Mouse (Mus musculus) cerebellum, adult 11-12 months (tissue): ENCODE data around the gene Prkd3.
A peak's percentile ranks its signal among the peaks of the same experiment; 100 is the strongest.

Experiments used
- DNase-seq: peaks from one replicate; pipeline ENCODE4 v3.0.0; 2022

The Prkd3 gene

GRCm38 (mm10) chr17:78935857-78936256 is 84.8 kb downstream of the Prkd3 start:
- DNase-seq: no peak

- DNase-seq: no peak
Observed at GRCm38 (mm10) chr17:78917696-78918095, 102.9 kb downstream of the Prkd3 start.

GRCm38 (mm10) chr17:78916899-78917298 is 103.7 kb downstream of the Prkd3 start:
- no peak for DNase-seq

GRCm38 (mm10) chr17:78916369-78916813 is 104.2 kb downstream of the Prkd3 start, which contains the start of gene Cebpzos:
Gene Cebpzos, plus strand, starts transcription at chr17:78916500.
- peak; percentile 94 for DNase-seq

GRCm38 (mm10) chr17:78915772-78916171 is 104.8 kb downstream of the Prkd3 start:
- DNase-seq: no peak

- DNase-seq: no peak
Observed at GRCm38 (mm10) chr17:78913921-78914320, 106.7 kb downstream of the Prkd3 start.

- peak; percentile 23 for DNase-seq
Observed at GRCm38 (mm10) chr17:78912861-78913281, 107.7 kb downstream of the Prkd3 start.

- DNase-seq: no peak
Observed at GRCm38 (mm10) chr17:78909374-78909773, 111.2 kb downstream of the Prkd3 start.

- no peak for DNase-seq
Observed at GRCm38 (mm10) chr17:78906892-78907291, 113.7 kb downstream of the Prkd3 start, which contains the start of gene Sult6b1. Gene Sult6b1, minus strand, starts transcription at chr17:78906992.

- DNase-seq: no peak
Observed at GRCm38 (mm10) chr17:78903158-78903557, 117.5 kb downstream of the Prkd3 start.
